ENCODE assay signal across 24 mouse cellular contexts in the genomic region with DNA sequence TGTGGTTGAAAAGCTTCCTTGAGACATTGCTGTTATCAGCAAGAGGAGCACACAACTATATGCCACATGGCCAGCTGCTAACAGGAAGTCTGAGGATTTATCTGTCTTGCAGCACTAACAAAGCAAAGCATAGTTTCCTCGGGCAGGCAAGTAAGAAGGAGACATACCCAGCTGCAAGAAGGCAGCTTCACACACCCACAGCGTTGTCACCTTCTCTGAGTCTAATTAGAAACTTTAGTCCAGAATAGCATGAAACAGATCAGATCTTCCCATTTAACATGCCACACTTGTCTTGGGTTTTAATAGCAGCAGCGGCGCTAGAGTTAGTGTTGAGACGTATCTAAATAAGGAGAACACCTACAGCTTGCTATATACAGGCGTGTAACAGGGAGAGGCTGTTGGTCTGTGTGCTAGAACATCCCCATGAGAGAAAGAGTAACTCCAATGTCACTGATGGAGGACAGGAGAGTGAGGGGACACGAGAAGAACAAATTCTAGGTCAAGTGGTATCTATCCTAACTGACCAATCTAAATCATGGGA.
DNase-seq lines count a peak whose midpoint lies in the region; ATAC-seq and TF ChIP-seq lines count a peak whose summit lies in the region.
"Had no signal": no experiment of that assay in that cellular context is flagged by ENCODE, and none has a peak within 500 bp of the region (broad histone marks: within the 10 kb centered on the region; RNA-seq: fewer than 3 reads in every experiment).

No protein-coding gene starts in this region.

- H3K9me3 ChIP-seq in intestine, embryonic 16.5 days (ENCODE audit: control insufficient read depth, low read length): no peaks in the 10 kb centered on the region
- H3K9me3 ChIP-seq: forebrain, embryonic 10.5 days; limb, embryonic 15.5 days; liver, embryonic 15.5 days; midbrain, embryonic 13.5 days; neural tube, embryonic 12.5 days had no signal

- WGBS in intestine, embryonic 16.5 days: 79% methylated on average over 7 of the region's 7 CpGs

- no peak for TF ChIP-seq CTCF in layer of hippocampus, adult 2 months (conservative IDR thresholded peaks at IDR 0.05)

- no peak overlapping the region for H3K27ac ChIP-seq in intestine, embryonic 16.5 days (ENCODE audit: low read length)
- no peak overlapping the region for H3K27ac ChIP-seq in layer of hippocampus, adult 2 months
- H3K27ac ChIP-seq: forebrain, embryonic 10.5 days; gastrocnemius, adult 2 months; hindbrain, embryonic 14.5 days; limb, embryonic 15.5 days; liver, embryonic 15.5 days; midbrain, embryonic 13.5 days; neural tube, embryonic 12.5 days had no signal

- H3K4me1 ChIP-seq in intestine, embryonic 16.5 days (ENCODE audit: control insufficient read depth, insufficient read depth, low read length): no peaks in the 10 kb centered on the region
- H3K4me1 ChIP-seq: forebrain, embryonic 10.5 days; limb, embryonic 15.5 days; liver, embryonic 15.5 days; midbrain, embryonic 13.5 days; neural tube, embryonic 12.5 days had no signal

- no peak overlapping the region for H3K9ac ChIP-seq in intestine, embryonic 16.5 days (ENCODE audit: low read depth, low read length)
- H3K9ac ChIP-seq: hindbrain, embryonic 14.5 days; limb, embryonic 15.5 days; liver, embryonic 15.5 days; midbrain, embryonic 13.5 days; neural tube, embryonic 12.5 days had no signal

- no peak for ATAC-seq in intestine, embryonic 16.5 days
- ATAC-seq: midbrain, embryonic 13.5 days had no signal

- no peak overlapping the region for H3K4me3 ChIP-seq in intestine, embryonic 16.5 days (ENCODE audit: low read length)
- no peak overlapping the region for H3K4me3 ChIP-seq in layer of hippocampus, adult 2 months
- H3K4me3 ChIP-seq: forebrain, embryonic 10.5 days; gastrocnemius, adult 2 months; limb, embryonic 15.5 days; liver, embryonic 15.5 days; midbrain, embryonic 13.5 days; neural tube, embryonic 12.5 days had no signal

- no peaks in the 10 kb centered on the region for H3K36me3 ChIP-seq in intestine, embryonic 16.5 days (ENCODE audit: control insufficient read depth, insufficient read depth, low read length)
- H3K36me3 ChIP-seq: forebrain, embryonic 10.5 days; limb, embryonic 15.5 days; liver, embryonic 15.5 days; midbrain, embryonic 13.5 days; neural tube, embryonic 12.5 days had no signal

- no peak overlapping the region for H3K4me2 ChIP-seq in intestine, embryonic 16.5 days (ENCODE audit: low read depth, low read length)
- H3K4me2 ChIP-seq: heart, embryonic 11.5 days; hindbrain, embryonic 14.5 days; limb, embryonic 15.5 days; liver, embryonic 15.5 days; midbrain, embryonic 13.5 days; neural tube, embryonic 12.5 days had no signal

- intact Hi-C loops in left cerebral cortex, postnatal 4 days (cut with DNase I): no loop called here
- intact Hi-C loops in left cerebral cortex, postnatal 36 days (cut with DNase I): loop anchor here (10.0 kb wide), 2 partner anchors 152 to 318 kb away; a partner anchor contains a TSS

- peak; percentile 57 for DNase-seq in left cerebral cortex, adult 11 months (ENCODE audit: low spot score)
- no peak for DNase-seq in left cerebral cortex, postnatal 4 days
- peak; percentile 47 to 85 for DNase-seq in frontal cortex, postnatal 36 days (ENCODE audit: low spot score in 2 of 2)
- peak; percentile 48 to 58 for DNase-seq in left cerebral cortex, postnatal 36 days (ENCODE audit: low spot score in 2 of 2)
- peak; percentile 91 for DNase-seq in telencephalon, adult 2 months (ENCODE audit: low read depth, low spot score)
- DNase-seq in embryo, embryonic 10 days (ENCODE audit: low spot score): no peak
- no peak for DNase-seq in layer of hippocampus, adult 2 months (ENCODE audit: low spot score in 2 of 2)
- DNase-seq: adrenal gland, postnatal 25 days; cerebellum, adult 11-12 months; cerebellum, postnatal 25 days; gastrocnemius, adult 2 months; layer of hippocampus, postnatal 36 days; lung, postnatal 10 days; spleen, adult 18-20 months; thymus, postnatal 36 days had no signal

- no peaks in the 10 kb centered on the region for H3K27me3 ChIP-seq in intestine, embryonic 16.5 days (replicated peaks; ENCODE audit: control insufficient read depth, insufficient read depth, low read length)
- H3K27me3 ChIP-seq: CH12.LX; limb, embryonic 15.5 days; liver, embryonic 15.5 days; midbrain, embryonic 13.5 days; neural tube, embryonic 12.5 days had no signal

Comparison
In these comparisons a context has a peak if more than half of its experiments do, and no peak if none do; other contexts are left out.
1. DNase-seq: peak in left cerebral cortex, adult 11 months (single experiment), frontal cortex, postnatal 36 days (2 of 2), left cerebral cortex, postnatal 36 days (2 of 2) and telencephalon, adult 2 months (single experiment); none in left cerebral cortex, postnatal 4 days (single experiment), embryo, embryonic 10 days (single experiment) and layer of hippocampus, adult 2 months (0 of 2).